Mouse (Mus musculus): ENCODE data around the gene Epha8. TPM values are rescaled to one million over a fixed set of nuclear protein-coding genes. Genes with fewer than 3 reads are reported as not detected.

Epha8 gene
- polyA plus RNA-seq, 1 experiment from 2014 or later = 5.0 TPM

DNA sequence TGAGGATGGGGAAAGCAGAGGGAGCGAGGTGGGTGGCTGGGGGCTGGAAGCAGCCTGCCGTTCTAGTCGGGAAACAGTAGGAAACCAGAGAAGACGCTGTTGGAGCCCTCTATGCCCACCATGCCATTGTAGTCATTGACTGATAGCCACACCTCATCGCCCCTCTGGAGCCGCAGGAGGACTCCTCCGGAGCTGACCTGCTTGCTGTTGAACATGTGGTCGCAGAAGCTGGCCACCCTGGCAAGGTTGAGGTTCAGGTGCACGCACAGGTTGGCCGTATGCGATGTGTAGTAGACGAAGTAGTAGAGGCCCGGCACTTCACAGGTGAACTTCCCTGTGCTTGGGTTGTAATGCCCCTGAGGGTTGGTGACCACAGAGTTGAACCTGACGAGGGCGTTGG is 66.6 kb downstream of the Epha8 start:
- H3K36me3 ChIP-seq (ENCODE audit: control insufficient read depth, insufficient read depth, low read length) = no peaks in the 10 kb centered on the region
- DNase-seq (ENCODE audit: low spot score, missing footprints) = no peak
- H3K9me3 ChIP-seq (ENCODE audit: control insufficient read depth, low read length) = no peaks in the 10 kb centered on the region
- 87% methylated on average over 15 of the region's 15 CpGs for WGBS
- no peak overlapping the region for H3K4me2 ChIP-seq
- H3K4me3 ChIP-seq (ENCODE audit: low read depth, low read length) = no peak overlapping the region
- no peaks in the 10 kb centered on the region for H3K4me1 ChIP-seq (ENCODE audit: control insufficient read depth, insufficient read depth, low read length)
- no peak overlapping the region for H3K27ac ChIP-seq (ENCODE audit: low read depth, low read length)
- no peak overlapping the region for H3K9ac ChIP-seq (ENCODE audit: low read length)
- H3K27me3 ChIP-seq (ENCODE audit: control insufficient read depth, insufficient read depth, low read length) = peaks cover 14% of the 10 kb centered on the region; the same call in 1 of the 2 replicates
- ATAC-seq (ENCODE audit: low FRiP score) = no peak

DNA sequence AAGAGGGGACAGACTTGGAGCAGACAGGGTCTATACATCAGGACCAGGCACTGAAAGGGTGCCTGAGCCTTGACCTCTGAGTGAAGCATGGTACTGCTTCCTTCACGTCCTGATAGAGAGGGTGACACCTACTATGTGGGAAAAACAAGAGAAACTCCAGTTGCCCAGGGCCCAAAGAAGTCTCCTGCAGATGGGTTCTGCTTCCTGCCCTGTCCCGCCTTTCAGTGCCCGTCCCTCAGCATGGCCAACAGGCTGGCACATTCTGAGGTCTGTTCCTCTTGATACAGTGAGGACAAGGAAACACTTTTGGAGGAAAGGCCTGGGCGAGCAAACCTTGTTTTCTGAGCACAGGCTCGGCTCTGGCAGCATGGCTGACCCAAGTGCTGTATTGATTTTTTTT is 68.9 kb downstream of the Epha8 start:
- Histone ChIP-seq H3K27ac (ENCODE audit: low read depth, low read length) (no peak overlapping the region), H3K4me2 (no peak overlapping the region), H3K9me3 (ENCODE audit: control insufficient read depth, low read length) (no peaks in the 10 kb centered on the region), H3K27me3 (ENCODE audit: control insufficient read depth, insufficient read depth, low read length) (0 out of 2 replicates have a peak, but pooled peaks cover under 1% of the 10 kb centered on the region), H3K9ac (ENCODE audit: low read length) (no peak overlapping the region), H3K4me1 (ENCODE audit: control insufficient read depth, insufficient read depth, low read length) (no peaks in the 10 kb centered on the region), H3K4me3 (ENCODE audit: low read depth, low read length) (no peak overlapping the region), H3K36me3 (ENCODE audit: control insufficient read depth, insufficient read depth, low read length) (no peaks in the 10 kb centered on the region)
- 80% methylated on average over 5 of the region's 5 CpGs for WGBS
- ATAC-seq (ENCODE audit: low FRiP score) (no peak), DNase-seq (ENCODE audit: low spot score, missing footprints) (no peak)

- Histone ChIP-seq H3K36me3 (ENCODE audit: control insufficient read depth, insufficient read depth, low read length) (no peaks in the 10 kb centered on the region), H3K9ac (ENCODE audit: low read length) (no peak within 1 kb of the TSS), H3K27me3 (ENCODE audit: control insufficient read depth, insufficient read depth, low read length) (no peaks in the 10 kb centered on the region), H3K4me2 (no peak within 1 kb of the TSS), H3K4me1 (ENCODE audit: control insufficient read depth, insufficient read depth, low read length) (no peaks in the 10 kb centered on the region), H3K4me3 (ENCODE audit: low read depth, low read length) (no peak within 1 kb of the TSS), H3K9me3 (ENCODE audit: control insufficient read depth, low read length) (no peaks in the 10 kb centered on the region), H3K27ac (ENCODE audit: low read depth, low read length) (no peak within 1 kb of the TSS)
- WGBS = 81% methylated on average over 7 of the region's 7 CpGs
- no peak for ATAC-seq (ENCODE audit: low FRiP score)
- DNase-seq (ENCODE audit: low spot score, missing footprints) = no peak
Observed at GRCm38 (mm10) chr4:136886101-136886500, 70.5 kb downstream of the Epha8 start, which contains the start of gene C1qb. C1qb (minus strand) TSS chr4:136886187.

Other genes with a start within 250 kb of the Epha8 start
- gene Ephb2, start 120.8 kb downstream of the Epha8 start, polyA plus RNA-seq (2014; fragmentation: Nextera tagmentation; extraction: Ambion mirVana) = 28.8 and 33.7 TPM in 2 replicates
- 31.5 and 34.7 TPM in 2 replicates for gene C1qb, start 70.6 kb downstream of the Epha8 start, polyA plus RNA-seq (2014; fragmentation: Nextera tagmentation; extraction: Ambion mirVana)
- 17.7 and 18.9 TPM in 2 replicates for gene C1qc, start 63.8 kb downstream of the Epha8 start, polyA plus RNA-seq (2014; fragmentation: Nextera tagmentation; extraction: Ambion mirVana)
- 14.3 and 15.3 TPM in 2 replicates for gene C1qa, start 58.0 kb downstream of the Epha8 start, polyA plus RNA-seq (2014; fragmentation: Nextera tagmentation; extraction: Ambion mirVana)
- 3.4 and 4.2 TPM in 2 replicates for gene Zbtb40, start 92.0 kb upstream of the Epha8 start, polyA plus RNA-seq (2014; fragmentation: Nextera tagmentation; extraction: Ambion mirVana)

Measured in midbrain, embryonic 11.5 days (tissue).